Mouse (Mus musculus) heart, postnatal 14 days (tissue): ENCODE measurements around the gene Tspan13. TPM values are rescaled to one million over a fixed set of nuclear protein-coding genes. Genes with fewer than 3 reads are reported as not detected.

ENCODE experiments used
- DNase-seq, 2 experiments: peaks; one replicate each; pipeline ENCODE4 v3.0.0; 2021 to 2022
- intact Hi-C: fragments of 180-260 bp; cut with DNase I; formaldehyde crosslinking; loops from one replicate; pipeline ENCODE4 v1.15.1; 2025
- long read RNA-seq, 2 experiments: library from polyadenylated mRNA; stranded (forward); transcript quantifications; one replicate each; pipeline ENCODE4 v2.0.0; 2021
- total RNA-seq, 2 experiments: library from RNA; stranded (reverse); gene quantifications; 2 replicates each; pipeline ENCODE4 v1.2.3; 2021

Gene Tspan13
- total RNA-seq = 10 to 100 TPM; 73.1 TPM
- long read RNA-seq, experiment 1, transcript Tspan13-201 (6 exons, 1,932 nt) = major isoform, 150 of 164 reads
- long read RNA-seq, experiment 1, partial matches to known transcripts = 12 of 164 reads
- long read RNA-seq, experiment 1, other reads (novel, unspliced or antisense) = 2 of 164 reads
- long read RNA-seq, experiment 2, transcript Tspan13-201 (6 exons, 1,932 nt) = major isoform, 132 of 145 reads
- long read RNA-seq, experiment 2, partial matches to known transcripts = 7 of 145 reads
- long read RNA-seq, experiment 2, other reads (novel, unspliced or antisense) = 6 of 145 reads

DNA sequence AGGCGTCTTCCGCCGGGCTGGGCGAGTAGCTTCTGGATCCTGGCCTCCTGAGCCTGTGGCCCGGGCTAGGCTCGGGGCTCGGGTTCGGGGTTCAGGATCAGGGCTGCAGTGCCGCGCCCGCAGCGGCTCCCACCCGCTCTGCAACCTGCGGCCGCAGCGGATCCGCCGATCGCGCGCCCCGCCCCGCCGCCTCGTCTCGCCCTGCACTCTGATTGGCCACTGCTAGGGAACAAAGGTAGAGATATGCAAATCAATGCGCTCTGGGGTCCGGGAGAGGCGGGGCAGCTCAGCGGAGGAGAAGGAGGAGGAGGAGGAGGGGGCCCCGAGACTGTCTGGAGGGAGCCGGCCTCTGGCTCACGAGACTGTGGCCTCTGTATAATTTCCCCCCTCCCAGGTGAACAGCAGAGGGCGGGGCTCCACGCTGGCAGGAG, at the start of gene Tspan13:
TSS of gene Tspan13 (minus strand) at position 153 of the 431 bp plus-strand sequence.
- peak; percentile 81 to 85 for DNase-seq
- intact Hi-C loops = loop anchor here (5.0 to 10.0 kb wide), 3 partner anchors 45 to 518 kb away; no protein-coding TSS in a partner anchor

DNA sequence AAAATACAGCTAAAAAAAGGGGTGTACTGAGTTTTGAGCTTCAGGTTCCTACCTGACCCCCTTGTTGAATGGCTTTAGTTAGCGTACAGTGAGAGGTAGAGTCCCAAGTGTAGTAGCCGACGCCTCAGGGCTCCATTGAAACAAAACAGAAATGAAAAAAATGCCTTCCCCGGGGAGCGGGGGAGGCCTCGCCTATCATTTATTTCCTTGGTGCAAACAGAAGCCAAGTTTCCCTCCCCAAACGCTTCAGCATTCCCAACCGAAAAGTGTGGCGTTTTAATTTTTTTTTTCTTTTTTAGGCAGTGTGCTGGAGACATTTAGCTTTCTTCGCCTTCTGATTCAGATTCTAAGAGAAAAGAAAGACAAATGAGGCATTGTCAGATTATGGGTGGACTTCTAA, 49.7 kb upstream of the Tspan13 start:
- no peak for DNase-seq

DNA sequence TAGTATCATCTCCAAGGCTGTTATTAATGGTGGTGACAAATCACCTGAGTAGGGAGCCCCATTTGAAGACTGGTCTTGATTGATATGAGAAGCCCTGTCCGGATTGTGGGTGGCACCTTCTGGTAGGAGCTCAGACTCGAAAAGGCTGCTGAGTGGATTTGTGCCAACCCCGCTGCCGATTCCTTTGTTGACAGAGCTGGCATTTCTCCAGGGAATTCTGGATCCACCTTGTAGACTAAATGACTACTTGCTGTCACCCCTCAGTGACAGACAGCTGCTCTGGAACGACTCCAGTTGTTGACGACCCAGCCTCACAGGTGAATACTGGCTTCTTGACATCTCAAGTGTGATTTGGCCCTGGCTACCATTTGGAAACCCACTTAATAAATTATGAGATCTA, 46.9 kb upstream of the Tspan13 start:
- DNase-seq = peak in 1 of 2 experiments; percentile 10
- intact Hi-C loops = no loop called here

More for the DNA sequence above, 49.7 kb upstream of the Tspan13 start:
- intact Hi-C loops = no loop called here

DNA sequence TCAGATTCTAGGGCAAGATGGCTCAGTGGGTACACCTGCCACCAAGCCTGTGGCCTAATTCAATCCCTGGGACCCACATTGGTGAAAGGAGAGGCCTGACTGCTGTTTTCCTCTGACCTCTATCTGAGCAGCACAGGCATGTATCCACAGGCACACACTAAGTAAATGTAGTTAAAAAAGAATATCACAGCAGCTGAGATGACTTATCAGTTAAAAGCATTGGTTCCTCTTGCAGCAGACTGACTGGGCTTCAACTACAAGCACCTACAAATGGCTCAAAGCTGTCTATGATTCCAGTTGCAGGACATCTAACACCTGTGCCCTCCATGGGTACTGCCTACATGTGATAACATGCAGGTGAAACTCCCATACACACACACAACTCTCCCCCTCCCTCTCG, 46.5 kb upstream of the Tspan13 start:
- intact Hi-C loops = no loop called here
- DNase-seq = no peak

- no peak for DNase-seq
- intact Hi-C loops = no loop called here
Measured at GRCm38 (mm10) chr12:36085380-36085779, 43.1 kb upstream of the Tspan13 start.

GRCm38 (mm10) chr12:36078101-36078899, 36.0 kb upstream of the Tspan13 start:
- intact Hi-C loops = no loop called here
- no peak for DNase-seq

- no peak for DNase-seq
- intact Hi-C loops = no loop called here
Measured at GRCm38 (mm10) chr12:36072860-36073259, 30.6 kb upstream of the Tspan13 start.

DNA sequence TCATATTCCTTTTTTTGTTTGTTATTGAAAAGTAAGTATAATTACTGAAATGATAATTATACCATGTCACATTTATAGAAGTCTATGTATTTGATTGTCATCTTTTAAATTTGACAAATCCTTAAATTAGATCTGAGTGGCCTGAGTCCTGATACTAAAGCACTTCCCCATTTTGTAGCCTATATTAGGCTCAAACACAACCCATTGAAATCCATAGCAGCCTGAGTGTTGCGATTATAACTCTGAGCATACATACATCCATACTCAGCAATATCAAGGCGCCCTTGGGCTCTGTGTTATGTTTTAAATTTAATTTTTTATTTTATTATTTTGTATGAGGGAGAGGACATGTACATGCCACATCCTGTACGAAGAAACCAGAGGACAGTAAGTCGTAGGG, 27.9 kb upstream of the Tspan13 start:
- intact Hi-C loops = no loop called here
- DNase-seq = no peak

GRCm38 (mm10) chr12:36067538-36067937, 25.2 kb upstream of the Tspan13 start:
- DNase-seq = no peak
- intact Hi-C loops = no loop called here

DNA sequence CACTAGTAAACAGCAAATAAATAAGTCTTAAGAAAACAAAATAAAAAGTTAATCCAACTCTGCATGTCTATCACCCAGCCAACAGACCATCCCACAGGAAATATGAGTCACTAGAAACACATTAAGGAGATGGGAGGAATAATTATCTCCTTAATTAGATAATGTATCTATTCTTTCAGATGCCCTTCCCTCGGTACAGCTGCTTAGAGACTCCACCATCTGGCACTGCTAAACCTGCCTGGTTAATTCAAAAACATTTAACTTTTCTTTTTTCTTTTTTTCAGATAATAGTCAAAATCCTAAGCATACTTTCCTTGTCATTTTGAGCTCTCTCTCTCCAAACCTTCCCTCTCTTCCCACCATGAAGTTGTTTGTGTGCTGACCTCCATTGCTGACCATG, 23.6 kb upstream of the Tspan13 start:
- DNase-seq = no peak
- intact Hi-C loops = no loop called here

GRCm38 (mm10) chr12:36057699-36058098, 15.4 kb upstream of the Tspan13 start:
- DNase-seq = no peak
- intact Hi-C loops = no loop called here

GRCm38 (mm10) chr12:36050276-36050675, 8.0 kb upstream of the Tspan13 start:
- no peak for DNase-seq
- intact Hi-C loops = no loop called here

DNA sequence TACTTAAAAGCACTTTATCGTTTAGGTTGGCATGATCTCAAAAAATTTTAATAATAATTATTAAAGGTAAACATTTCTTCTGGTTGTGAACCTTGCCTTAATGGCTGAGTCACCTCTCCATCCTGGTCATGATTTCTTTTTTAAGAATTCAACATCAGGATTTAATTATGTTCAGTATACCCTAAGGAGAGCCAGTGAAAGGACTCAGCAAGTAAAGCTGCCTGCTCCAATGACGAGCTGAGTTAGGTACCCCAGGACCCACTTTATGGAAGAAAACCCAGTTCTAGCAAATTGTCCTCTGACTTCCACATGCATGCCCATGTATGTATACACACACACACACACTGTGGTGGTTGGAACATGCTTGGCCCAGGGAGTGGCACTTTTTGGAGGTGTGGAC, 5.3 kb upstream of the Tspan13 start:
- intact Hi-C loops = loop anchor here (5.0 to 10.0 kb wide), 2 partner anchors 110 to 523 kb away; partner anchors contain the start of genes Ankmy2 and Bzw2
- no peak for DNase-seq

DNA sequence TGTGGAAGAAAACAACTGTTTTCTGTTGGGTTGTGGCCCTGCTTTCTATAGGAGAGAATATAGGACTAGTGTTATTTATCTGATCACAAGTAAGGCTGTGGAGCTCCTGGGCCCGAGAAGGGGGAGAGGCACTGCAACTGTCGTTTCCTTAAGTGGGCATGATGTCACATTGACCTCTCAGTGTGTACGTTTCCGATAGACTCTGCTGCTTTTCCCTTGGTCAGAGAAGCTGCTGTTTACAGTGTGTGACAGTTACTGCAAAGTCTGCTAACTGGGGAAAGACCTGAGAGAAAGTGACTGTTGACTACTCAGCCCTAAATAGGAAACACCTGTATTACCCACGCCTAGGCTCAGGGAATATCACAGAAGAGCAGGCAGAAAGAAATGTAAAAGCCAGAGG, 3.9 kb upstream of the Tspan13 start:
- DNase-seq = no peak
- intact Hi-C loops = loop anchor here (5.0 to 10.0 kb wide), 2 partner anchors 111 to 521 kb away; partner anchors contain the start of genes Ankmy2 and Bzw2

- intact Hi-C loops = loop anchor here (5.0 to 10.0 kb wide), 4 partner anchors 47 to 520 kb away; partner anchors contain the start of genes Ankmy2 and Bzw2
Measured at GRCm38 (mm10) chr12:36044691-36045090, 2.4 kb upstream of the Tspan13 start.

GRCm38 (mm10) chr12:36041703-36042347, 475 bp downstream of the Tspan13 start:
- peak; percentile 56 to 60 for DNase-seq
- intact Hi-C loops = loop anchor here (5.0 to 10.0 kb wide), 3 partner anchors 45 to 517 kb away; no protein-coding TSS in a partner anchor

More at GRCm38 (mm10) chr12:36044691-36045090, 2.4 kb upstream of the Tspan13 start:
- DNase-seq = no peak

DNA sequence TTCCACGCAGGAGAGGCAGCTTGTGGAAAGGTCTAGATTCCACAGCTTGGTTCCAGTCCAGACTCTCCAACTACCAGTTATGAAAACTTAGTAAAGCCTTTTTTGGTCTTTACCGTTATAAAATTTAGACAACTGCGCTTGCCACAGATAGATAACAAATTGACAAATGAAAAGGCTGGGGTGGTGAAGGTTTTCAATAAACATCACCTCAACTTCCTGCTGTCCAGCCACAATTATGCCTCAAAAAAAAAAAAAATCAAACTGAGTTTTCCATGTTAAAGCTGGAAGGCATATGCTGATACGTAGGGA, 1.1 kb downstream of the Tspan13 start:
- intact Hi-C loops = loop anchor here (5.0 to 10.0 kb wide), 3 partner anchors 44 to 516 kb away; no protein-coding TSS in a partner anchor
- DNase-seq = no peak

DNA sequence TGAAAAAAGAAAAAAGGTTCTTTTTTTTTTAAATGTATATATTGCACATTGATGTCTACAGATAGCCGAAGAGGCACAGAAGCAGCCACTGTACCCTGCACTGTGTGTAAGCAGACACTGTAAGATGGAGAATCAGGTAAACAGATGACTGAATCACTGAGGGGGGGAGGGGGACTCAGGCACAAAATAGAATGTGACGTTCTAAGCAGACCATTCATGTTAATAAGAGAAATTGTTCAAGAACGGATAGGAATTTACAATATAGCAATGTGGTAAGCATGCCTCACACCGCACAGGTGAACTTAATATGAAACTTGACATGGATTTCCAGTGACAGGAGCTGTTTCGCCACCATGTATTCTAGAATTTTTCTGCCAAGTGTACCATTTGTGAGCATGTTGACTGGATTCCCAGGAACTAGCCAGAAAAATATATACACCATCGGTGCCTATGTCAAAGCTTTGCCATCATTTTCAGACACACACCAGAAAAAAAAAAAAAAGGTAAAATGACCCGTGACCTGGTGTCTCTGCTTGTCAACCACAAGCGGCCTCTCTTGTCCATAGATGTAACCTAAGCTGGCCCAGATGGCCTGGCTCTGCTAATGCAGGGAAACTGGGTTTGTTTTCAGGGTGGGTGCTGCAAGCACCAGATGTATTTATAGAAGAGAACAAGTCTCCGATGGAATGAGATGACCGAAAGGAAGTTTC, 1.6 kb downstream of the Tspan13 start:
- no peak for DNase-seq
- intact Hi-C loops = loop anchor here (5.0 to 10.0 kb wide), 3 partner anchors 43 to 516 kb away; no protein-coding TSS in a partner anchor

DNA sequence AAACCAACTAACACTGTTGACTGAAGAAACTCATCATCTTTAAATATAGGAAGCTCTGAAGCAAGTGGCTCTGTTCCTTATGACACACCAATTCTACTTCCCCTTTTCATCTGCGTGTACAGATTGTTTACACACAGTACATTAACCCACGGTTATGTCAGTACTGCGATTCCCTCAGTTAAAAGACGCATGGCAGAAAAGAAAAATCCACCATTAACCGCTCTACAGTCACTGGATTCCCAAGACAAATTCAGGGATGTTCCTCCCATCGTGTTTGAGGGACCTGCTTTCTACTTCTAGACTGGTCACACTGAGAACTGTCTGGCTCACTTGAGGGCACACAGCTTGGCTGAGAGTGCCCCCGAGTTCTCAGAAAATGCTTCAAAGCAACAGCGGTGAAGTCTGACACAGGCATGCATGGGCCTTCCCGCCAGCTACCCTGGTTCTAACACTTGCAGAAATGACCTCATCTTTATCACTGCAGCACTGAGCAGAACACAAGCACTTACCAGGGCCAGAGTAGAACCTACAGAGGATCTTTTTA, 2.7 kb downstream of the Tspan13 start:
- DNase-seq = no peak

DNA sequence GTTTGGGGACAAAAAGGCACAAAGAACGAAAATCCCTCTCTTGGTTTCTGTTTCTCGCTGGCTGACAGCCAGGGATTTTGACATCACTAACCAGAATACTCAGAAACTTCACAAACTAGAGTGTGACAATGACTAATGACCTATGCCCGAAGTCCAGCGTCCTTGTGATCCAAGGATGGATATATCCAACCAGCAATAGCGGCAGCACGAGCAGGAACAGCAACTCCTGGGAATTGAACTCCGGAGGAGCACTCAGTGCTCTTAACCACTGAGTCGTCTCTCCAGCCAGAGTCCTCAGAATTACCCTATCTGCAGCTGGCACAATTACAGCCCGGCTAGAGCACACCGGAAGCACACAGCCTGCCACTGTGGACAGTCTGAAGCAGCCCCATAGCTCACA, 5.5 kb downstream of the Tspan13 start:
- intact Hi-C loops = no loop called here
- no peak for DNase-seq

More for the DNA sequence above, 2.7 kb downstream of the Tspan13 start:
- intact Hi-C loops = loop anchor here (5.0 to 10.0 kb wide), 3 partner anchors 42 to 515 kb away; no protein-coding TSS in a partner anchor
